Mouse (Mus musculus): ENCODE measurements around the gene Olfr656.

Gene Olfr656

GRCm38 (mm10) chr7:104613655-104614054, at the start of gene Olfr656:
Gene Olfr656 (plus strand): TSS chr7:104613955.
- DNase-seq (ENCODE audit: low spot score): no peak

DNA sequence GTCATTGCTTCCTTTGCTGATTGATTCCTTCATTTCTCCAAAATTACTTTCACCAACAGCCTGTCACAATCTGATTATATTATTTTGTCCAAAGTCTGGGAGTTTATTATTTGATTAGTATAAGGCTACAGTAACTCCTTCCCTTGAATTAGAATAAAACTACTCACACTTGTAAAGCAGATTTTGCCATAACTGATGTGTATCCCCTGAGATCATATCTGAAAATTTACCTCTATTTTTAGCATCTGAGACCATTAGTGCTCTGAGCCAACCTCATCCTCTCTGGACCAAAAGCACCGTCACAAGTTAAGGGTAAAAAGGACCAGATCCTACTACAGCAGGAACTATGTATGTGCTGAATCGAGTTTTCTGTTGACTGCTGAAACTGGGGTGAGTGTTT, 36.7 kb upstream of the Olfr656 start, which contains the start of gene Olfr653:
Olfr653 (plus strand) TSS at position 301 of the 400 bp plus-strand sequence.
- DNase-seq (ENCODE audit: low spot score): no peak

DNA sequence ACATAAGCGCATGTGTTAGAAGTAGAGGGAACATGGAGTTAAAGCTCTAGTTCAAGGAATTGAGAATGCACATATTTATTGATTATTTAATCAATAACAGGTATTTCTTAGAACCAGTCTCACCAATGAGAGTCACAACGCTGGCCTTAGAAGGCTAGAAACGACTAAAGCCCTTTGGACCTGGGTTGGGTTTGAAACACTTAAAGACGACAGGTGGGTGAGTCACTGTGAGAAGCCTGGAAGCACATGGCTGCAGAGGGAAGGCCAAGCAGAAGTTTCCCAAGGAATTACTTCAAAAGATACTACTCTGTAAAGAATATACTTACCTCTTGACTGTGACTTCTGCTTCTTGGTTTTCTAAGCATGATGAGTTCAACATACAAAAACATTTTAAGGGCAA, 32.9 kb upstream of the Olfr656 start:
- DNase-seq (ENCODE audit: low spot score): no peak

DNA sequence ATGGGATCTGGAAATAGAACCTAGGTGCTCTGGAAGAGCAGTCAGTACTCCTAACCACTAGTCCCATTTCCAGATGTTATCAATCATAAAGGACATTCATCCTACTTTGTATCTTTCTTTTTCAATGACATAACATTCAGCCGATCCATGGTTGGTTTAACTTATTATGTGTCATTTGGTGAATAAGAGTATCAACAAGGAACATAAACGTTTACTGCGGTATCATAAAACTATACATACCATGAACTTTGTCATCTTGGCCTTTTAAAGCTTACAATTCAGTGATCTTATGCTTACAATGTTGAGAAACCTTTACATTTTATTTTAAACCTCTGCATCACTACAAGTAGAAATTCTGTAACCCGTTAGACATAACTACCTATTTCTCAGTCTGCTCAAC, 32.3 kb upstream of the Olfr656 start:
- DNase-seq (ENCODE audit: low spot score): no peak

GRCm38 (mm10) chr7:104586725-104587124, 27.0 kb upstream of the Olfr656 start, which contains the start of gene Olfr654:
Gene Olfr654 (plus strand): TSS chr7:104587025.
- no peak for DNase-seq (ENCODE audit: low spot score)

GRCm38 (mm10) chr7:104588274-104588673, 25.5 kb upstream of the Olfr656 start:
- no peak for DNase-seq (ENCODE audit: low spot score)

- DNase-seq (ENCODE audit: low spot score): no peak
Observed at GRCm38 (mm10) chr7:104601679-104602078, 12.1 kb upstream of the Olfr656 start, which contains the start of gene Olfr655. Gene Olfr655 (minus strand): TSS chr7:104601779.

DNA sequence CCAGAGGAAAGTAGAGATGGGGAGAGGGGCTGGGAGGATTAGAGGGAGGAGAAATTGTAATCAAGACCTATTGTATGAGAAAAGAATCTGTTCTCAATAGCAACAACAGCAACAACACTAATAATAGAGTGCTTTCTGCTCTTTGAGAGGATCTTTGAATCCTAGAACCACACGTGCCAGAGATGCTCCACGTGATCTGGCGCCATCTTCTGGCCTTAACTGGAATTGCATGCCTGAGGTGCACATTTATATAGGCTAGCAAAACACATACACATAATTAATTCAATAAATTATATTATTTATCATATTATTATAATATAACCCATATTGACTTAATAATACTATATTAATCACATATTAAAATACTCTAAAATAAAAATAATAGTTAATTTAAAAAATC, 10.6 kb upstream of the Olfr656 start:
- DNase-seq (ENCODE audit: low spot score): no peak

DNA sequence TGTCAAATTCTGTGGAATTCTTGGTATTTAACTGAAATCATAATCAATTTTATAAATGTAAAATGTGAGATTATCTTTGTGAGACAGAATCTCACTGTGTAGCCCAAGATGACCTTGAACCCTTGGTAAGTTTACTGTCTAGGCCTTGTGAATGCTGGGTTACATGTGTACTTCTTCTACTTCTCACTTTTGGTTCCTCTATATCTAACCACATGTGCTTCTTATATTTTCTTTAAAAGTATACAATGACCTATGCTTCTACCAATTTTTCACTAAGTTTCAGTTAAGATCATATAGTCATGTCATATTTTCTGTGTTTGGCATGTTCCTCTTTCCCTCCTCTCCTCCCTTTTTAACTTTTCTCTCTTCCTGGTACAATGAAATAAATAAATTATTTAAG, 9.0 kb upstream of the Olfr656 start:
- no peak for DNase-seq (ENCODE audit: low spot score)

- DNase-seq (ENCODE audit: low spot score): no peak
Observed at GRCm38 (mm10) chr7:104624494-104624893, 10.7 kb downstream of the Olfr656 start, which contains the start of gene Olfr657. Gene Olfr657 (plus strand): TSS chr7:104624794.

DNA sequence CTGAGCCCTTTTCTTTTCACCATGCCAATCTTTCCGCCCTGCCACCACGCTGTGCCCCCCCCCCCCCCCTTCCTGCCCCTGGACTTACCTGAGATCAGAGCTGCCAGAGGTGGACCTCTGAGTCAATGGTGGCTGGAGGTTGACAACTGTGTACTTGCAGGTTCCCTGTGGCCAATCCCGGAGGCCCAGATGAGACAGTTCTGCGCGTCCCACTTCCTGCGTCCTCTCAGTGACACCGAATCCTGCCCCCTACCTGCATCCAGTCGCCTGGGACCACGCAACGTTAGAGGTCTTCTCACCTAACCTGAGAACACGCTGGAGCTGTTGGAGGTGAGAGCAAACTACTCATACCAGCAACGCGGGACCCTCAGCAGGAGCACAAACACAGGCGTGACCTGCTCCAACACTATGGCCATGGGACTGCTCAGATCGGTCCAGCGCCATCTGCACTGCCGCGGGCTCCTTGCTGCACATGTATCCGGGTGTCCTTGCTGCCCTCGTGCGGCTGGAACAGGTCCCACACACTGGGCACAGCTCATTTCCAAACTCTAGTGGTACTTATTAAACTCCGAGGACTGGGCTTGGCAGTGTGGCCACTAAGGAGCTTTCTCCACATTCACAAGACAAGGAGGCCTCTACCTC, 33.2 kb downstream of the Olfr656 start, which contains the start of gene Olfr658:
Olfr658 (minus strand) TSS at position 465 of the 642 bp plus-strand sequence.
- DNase-seq (ENCODE audit: low spot score): no peak

GRCm38 (mm10) chr7:104666453-104666852, 52.7 kb downstream of the Olfr656 start, which contains the start of gene Olfr659:
Gene Olfr659 (plus strand): TSS chr7:104666753.
- no peak for DNase-seq (ENCODE audit: low spot score)

Data from MN1 (cell line).